Mouse (Mus musculus): Measurements from ENCODE around the gene Lsamp.

Gene Lsamp

GRCm38 (mm10) chr16:40290132-40290531, 306.0 kb downstream of the Lsamp start:
- DNase-seq: no peak

GRCm38 (mm10) chr16:40294296-40294882, 310.2 kb downstream of the Lsamp start:
- no peak for DNase-seq

- no peak for DNase-seq
Measured at GRCm38 (mm10) chr16:40295240-40295639, 311.1 kb downstream of the Lsamp start.

- DNase-seq: no peak
Measured at GRCm38 (mm10) chr16:40307666-40308065, 323.5 kb downstream of the Lsamp start.

GRCm38 (mm10) chr16:40316199-40316598, 332.0 kb downstream of the Lsamp start:
- DNase-seq: no peak

- no peak for DNase-seq
Measured at GRCm38 (mm10) chr16:40324811-40325210, 340.6 kb downstream of the Lsamp start.

- DNase-seq: no peak
Measured at GRCm38 (mm10) chr16:40328249-40328820, 344.2 kb downstream of the Lsamp start.

GRCm38 (mm10) chr16:40369677-40370076, 385.5 kb downstream of the Lsamp start:
- no peak for DNase-seq

GRCm38 (mm10) chr16:40371291-40371690, 387.1 kb downstream of the Lsamp start:
- DNase-seq: no peak

GRCm38 (mm10) chr16:40375314-40375713, 391.2 kb downstream of the Lsamp start:
- DNase-seq: no peak

GRCm38 (mm10) chr16:40377129-40377799, 393.1 kb downstream of the Lsamp start:
- DNase-seq: no peak

GRCm38 (mm10) chr16:40392106-40392505, 407.9 kb downstream of the Lsamp start:
- DNase-seq: no peak

- no peak for DNase-seq
Measured at GRCm38 (mm10) chr16:40399531-40399930, 415.4 kb downstream of the Lsamp start.

- no peak for DNase-seq
Measured at GRCm38 (mm10) chr16:40434280-40434679, 450.1 kb downstream of the Lsamp start.

GRCm38 (mm10) chr16:40436415-40436814, 452.3 kb downstream of the Lsamp start:
- no peak for DNase-seq

GRCm38 (mm10) chr16:40437879-40438278, 453.7 kb downstream of the Lsamp start:
- no peak for DNase-seq

- no peak for DNase-seq
Measured at GRCm38 (mm10) chr16:40438876-40439275, 454.7 kb downstream of the Lsamp start.

GRCm38 (mm10) chr16:40446587-40446986, 462.4 kb downstream of the Lsamp start:
- DNase-seq: no peak

- DNase-seq: peak; percentile 8
Measured at GRCm38 (mm10) chr16:40463411-40464058, 479.4 kb downstream of the Lsamp start.

GRCm38 (mm10) chr16:40466596-40466995, 482.4 kb downstream of the Lsamp start:
- DNase-seq: peak; percentile 66

- no peak for DNase-seq
Measured at GRCm38 (mm10) chr16:40470946-40471345, 486.8 kb downstream of the Lsamp start.

- no peak for DNase-seq
Measured at GRCm38 (mm10) chr16:40471967-40472366, 487.8 kb downstream of the Lsamp start.

GRCm38 (mm10) chr16:40491606-40492005, 507.4 kb downstream of the Lsamp start:
- DNase-seq: no peak
